Mouse (Mus musculus): ENCODE measurements around the gene Tnc.

Gene Tnc

GRCm38 (mm10) chr4:64024041-64024779 lies 22.6 kb downstream of the Tnc start:
- DNase-seq: no peak

- no peak for DNase-seq
Observed at GRCm38 (mm10) chr4:64020930-64021589, 25.8 kb downstream of the Tnc start.

GRCm38 (mm10) chr4:64020151-64020550 lies 26.7 kb downstream of the Tnc start:
- DNase-seq: no peak

- DNase-seq: no peak
Observed at GRCm38 (mm10) chr4:64011308-64011707, 35.5 kb downstream of the Tnc start.

GRCm38 (mm10) chr4:64009936-64010335 lies 36.9 kb downstream of the Tnc start:
- DNase-seq: no peak

- no peak for DNase-seq
Observed at GRCm38 (mm10) chr4:64005198-64005597, 41.6 kb downstream of the Tnc start.

- DNase-seq: no peak
Observed at GRCm38 (mm10) chr4:64003677-64004076, 43.1 kb downstream of the Tnc start.

- no peak for DNase-seq
Observed at GRCm38 (mm10) chr4:64002168-64002567, 44.6 kb downstream of the Tnc start.

- DNase-seq: no peak
Observed at GRCm38 (mm10) chr4:64000788-64001187, 46.0 kb downstream of the Tnc start.

GRCm38 (mm10) chr4:64000293-64000692 lies 46.5 kb downstream of the Tnc start:
- DNase-seq: no peak

- no peak for DNase-seq
Observed at GRCm38 (mm10) chr4:63993462-63994113, 53.2 kb downstream of the Tnc start.

- DNase-seq: no peak
Observed at GRCm38 (mm10) chr4:63990216-63990615, 56.6 kb downstream of the Tnc start.

GRCm38 (mm10) chr4:63988090-63988489 lies 58.7 kb downstream of the Tnc start:
- no peak for DNase-seq

GRCm38 (mm10) chr4:63986576-63986975 lies 60.2 kb downstream of the Tnc start:
- no peak for DNase-seq

GRCm38 (mm10) chr4:63983098-63983445 lies 63.7 kb downstream of the Tnc start:
- no peak for DNase-seq

GRCm38 (mm10) chr4:63982425-63983097 lies 64.3 kb downstream of the Tnc start:
- DNase-seq: no peak

GRCm38 (mm10) chr4:63980211-63980794 lies 66.5 kb downstream of the Tnc start:
- DNase-seq: no peak

- no peak for DNase-seq
Observed at GRCm38 (mm10) chr4:63979635-63980034, 67.2 kb downstream of the Tnc start.

GRCm38 (mm10) chr4:63972536-63972935 lies 74.3 kb downstream of the Tnc start:
- no peak for DNase-seq

GRCm38 (mm10) chr4:63971762-63972161 lies 75.1 kb downstream of the Tnc start:
- no peak for DNase-seq

GRCm38 (mm10) chr4:63970925-63971324 lies 75.9 kb downstream of the Tnc start:
- no peak for DNase-seq

GRCm38 (mm10) chr4:63969891-63970290 lies 76.9 kb downstream of the Tnc start:
- DNase-seq: no peak

GRCm38 (mm10) chr4:63963410-63963809 lies 83.4 kb downstream of the Tnc start:
- no peak for DNase-seq
